Mouse (Mus musculus) heart, postnatal 0 days (tissue): ENCODE data around the gene Rbm8a. TPM values are rescaled to one million over a fixed set of nuclear protein-coding genes. Genes with fewer than 3 reads are reported as not detected.

Experiments used
- ATAC-seq: fragments of 200-750 bp; cut with Nextera tagmentation; 2 replicates; pipeline ENCODE4 v1.8.0; 2017; ENCODE audit warnings: low read depth, moderate number of reproducible peaks, moderate library complexity; ENCODE audit not compliant: insufficient read depth
- DNase-seq: peaks from one replicate; pipeline ENCODE4 v3.0.0-alpha.2; 2016; ENCODE audit warnings: low spot score
- H3K27ac ChIP-seq: fragments of 300-500 bp; sonication (generic); 2 replicates; pipeline ENCODE4 v1.5.1; 2014; ENCODE audit warnings: low read depth, mild to moderate bottlenecking
- H3K27me3 ChIP-seq: fragments of 300-500 bp; sonication (generic); 2 replicates; pipeline ENCODE4 v1.6.1; 2014; ENCODE audit warnings: low read length, mixed read lengths; ENCODE audit not compliant: control insufficient read depth, insufficient read depth
- H3K36me3 ChIP-seq: fragments of 300-500 bp; sonication (generic); replicated peaks from 2 replicates; pipeline ENCODE4 v1.6.1; 2014; ENCODE audit warnings: low read length, mixed read lengths; ENCODE audit not compliant: control insufficient read depth, insufficient read depth
- H3K4me1 ChIP-seq: fragments of 300-500 bp; sonication (generic); 2 replicates; pipeline ENCODE4 v1.6.1; 2014; ENCODE audit warnings: antibody characterized with exemption; ENCODE audit not compliant: control insufficient read depth, insufficient read depth
- H3K4me2 ChIP-seq: fragments of 300-500 bp; sonication (generic); 2 replicates; pipeline ENCODE4 v1.6.1; 2014; ENCODE audit warnings: low read depth, mild to moderate bottlenecking, low read length, moderate library complexity
- H3K4me3 ChIP-seq: fragments of 300-500 bp; sonication (generic); 2 replicates; pipeline ENCODE4 v1.5.1; 2014; ENCODE audit warnings: low read depth, low read length
- H3K9ac ChIP-seq: fragments of 300-500 bp; sonication (generic); replicated peaks from 2 replicates; pipeline ENCODE4 v1.6.1; 2014; ENCODE audit warnings: low read depth, low read length, mixed read lengths
- H3K9me3 ChIP-seq: fragments of 300-500 bp; sonication (generic); replicated peaks from 2 replicates; pipeline ENCODE4 v1.6.1; 2016; ENCODE audit warnings: low read length; ENCODE audit not compliant: control insufficient read depth
- CTCF ChIP-seq: IDR thresholded peaks from 2 replicates; pipeline ENCODE4 v1.5.1; 2016; ENCODE audit warnings: antibody characterized with exemption, control low read depth, low read depth
- EP300 ChIP-seq: IDR thresholded peaks from 2 replicates; pipeline ENCODE4 v1.6.1; 2016; ENCODE audit warnings: antibody characterized with exemption, low read depth
- WGBS: fragments of 180-500 bp; shearing (Covaris S2); extraction: QIAGEN DNeasy Blood & Tissue Kit; methylation state at CpG from one replicate; pipeline ENCODE4 v1.1.7; 2014; 5-methylcytosine and 5-hydroxymethylcytosine counted together
- polyA plus RNA-seq: library from polyadenylated mRNA; unstranded; fragments of >200 nt; fragmentation: Nextera tagmentation; extraction: Ambion mirVana; gene quantifications from 2 replicates; pipeline ENCODE4 v1.2.1, GENCODE M21; 2015
- total RNA-seq: library from RNA; depleted of rRNA; stranded (reverse); fragments of >200 nt; gene quantifications from 2 replicates; pipeline ENCODE4 v1.2.3, GENCODE M21; 2014; ENCODE audit warnings: low replicate concordance; rRNA removed

Gene Rbm8a
- total and polyA plus RNA-seq, 2 experiments from 2014 or later = 7.5 to 65.4 TPM

DNA sequence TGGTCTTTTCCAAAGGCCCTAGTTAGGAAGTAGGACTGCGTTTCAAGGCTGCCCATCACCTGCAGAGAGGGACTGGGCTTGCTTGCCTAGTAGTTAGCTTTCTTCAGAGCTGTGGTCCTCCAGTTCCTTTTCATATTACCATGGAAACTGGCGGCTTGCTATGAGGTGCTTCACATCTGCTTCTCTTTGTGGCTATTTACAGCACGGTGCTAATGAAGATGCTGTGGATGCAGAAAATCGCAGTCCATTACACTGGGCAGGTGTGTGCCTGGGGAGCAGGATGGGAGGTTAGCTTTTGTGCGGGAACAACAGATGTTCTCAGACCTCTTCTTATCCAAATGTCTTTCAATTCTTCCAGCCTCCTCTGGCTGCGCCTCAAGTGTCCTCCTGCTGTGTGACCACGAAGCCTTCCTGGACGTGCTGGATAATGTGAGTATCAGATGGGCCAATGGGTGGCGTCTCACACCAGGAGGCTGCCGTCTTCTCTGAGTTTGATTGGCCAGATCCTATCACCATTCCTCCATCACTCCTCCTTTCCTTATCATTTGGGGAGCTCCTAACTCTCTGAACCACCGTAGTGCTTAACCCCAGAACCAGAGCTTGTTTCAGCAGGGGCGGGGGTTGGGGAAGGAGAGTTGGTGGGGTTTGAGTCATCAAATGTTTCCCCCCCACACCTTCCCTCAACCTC is 50.7 kb downstream of the Rbm8a start:
- peaks cover 29% of the 10 kb centered on the region for H3K27me3 ChIP-seq
- H3K4me1 ChIP-seq = no peaks in the 10 kb centered on the region
- H3K27ac ChIP-seq = no peak overlapping the region
- H3K4me3 ChIP-seq = no peak overlapping the region
- DNase-seq = no peak
- no peaks in the 10 kb centered on the region for H3K36me3 ChIP-seq
- no peaks in the 10 kb centered on the region for H3K9me3 ChIP-seq
- H3K9ac ChIP-seq = no peak overlapping the region
- TF ChIP-seq CTCF (no peak), EP300 (no peak)
- H3K4me2 ChIP-seq = no peak overlapping the region
- 31% methylated on average over 12 of the region's 12 CpGs for WGBS
- no peak for ATAC-seq

Other genes starting within 250 kb of the Rbm8a start
- gene BC107364, start 177.6 kb upstream of the Rbm8a start, total RNA-seq = not detected in 2 replicates
- 0.40 and 0.41 TPM in 2 replicates for gene BC107364, start 177.6 kb upstream of the Rbm8a start, polyA plus RNA-seq
- 68.1 and 81.3 TPM in 2 replicates for gene Hfe2, start 104.8 kb upstream of the Rbm8a start, total RNA-seq
- gene Hfe2, start 104.8 kb upstream of the Rbm8a start, polyA plus RNA-seq = 24.7 and 25.9 TPM in 2 replicates
- 1,058 and 1,196 TPM in 2 replicates for gene Txnip, start 72.0 kb upstream of the Rbm8a start, total RNA-seq
- gene Txnip, start 72.0 kb upstream of the Rbm8a start, polyA plus RNA-seq = 332 and 600 TPM in 2 replicates
- not detected in 2 replicates for gene Gm16253, start 52.9 kb upstream of the Rbm8a start, total RNA-seq
- 1.1 and 1.2 TPM in 2 replicates for gene Gm16253, start 52.9 kb upstream of the Rbm8a start, polyA plus RNA-seq
- 10.3 and 13.1 TPM in 2 replicates for gene Polr3gl, start 35.8 kb upstream of the Rbm8a start, total RNA-seq
- gene Polr3gl, start 35.8 kb upstream of the Rbm8a start, polyA plus RNA-seq = 37.1 and 38.7 TPM in 2 replicates
- gene Ankrd34a, start 33.3 kb upstream of the Rbm8a start, total RNA-seq = 1.2 and 5.3 TPM in 2 replicates
- gene Ankrd34a, start 33.3 kb upstream of the Rbm8a start, polyA plus RNA-seq = 6.0 and 6.8 TPM in 2 replicates
- gene Lix1l, start 28.8 kb upstream of the Rbm8a start, total RNA-seq = 33.1 and 50.6 TPM in 2 replicates
- 3.6 and 5.1 TPM in 2 replicates for gene Lix1l, start 28.8 kb upstream of the Rbm8a start, polyA plus RNA-seq
- 46.6 and 50.7 TPM in 2 replicates for gene Pex11b, start 5.4 kb downstream of the Rbm8a start, total RNA-seq
- 41.7 and 43.7 TPM in 2 replicates for gene Pex11b, start 5.4 kb downstream of the Rbm8a start, polyA plus RNA-seq
- gene Gm42957, start 5.5 kb downstream of the Rbm8a start, total RNA-seq = not detected in 2 replicates
- not detected in 2 replicates for gene Gm42957, start 5.5 kb downstream of the Rbm8a start, polyA plus RNA-seq
- gene Itga10, start 15.7 kb downstream of the Rbm8a start, total RNA-seq = 0.46 and 4.2 TPM in 2 replicates
- 0.37 and 0.45 TPM in 2 replicates for gene Itga10, start 15.7 kb downstream of the Rbm8a start, polyA plus RNA-seq
- 0.39 and 0.88 TPM in 2 replicates for gene Ankrd35, start 40.2 kb downstream of the Rbm8a start, total RNA-seq
- gene Ankrd35, start 40.2 kb downstream of the Rbm8a start, polyA plus RNA-seq = 0.31 and 0.32 TPM in 2 replicates
- gene Pias3, start 66.5 kb downstream of the Rbm8a start, total RNA-seq = 13.8 and 17.4 TPM in 2 replicates
- gene Pias3, start 66.5 kb downstream of the Rbm8a start, polyA plus RNA-seq = 19.3 and 22.5 TPM in 2 replicates
- 2.5 and 9.9 TPM in 2 replicates for gene Nudt17, start 78.6 kb downstream of the Rbm8a start, total RNA-seq
- gene Nudt17, start 78.6 kb downstream of the Rbm8a start, polyA plus RNA-seq = 6.9 and 7.9 TPM in 2 replicates
- gene Polr3c, start 97.7 kb downstream of the Rbm8a start, total RNA-seq = 9.7 and 25.4 TPM in 2 replicates
- 21.7 and 23.0 TPM in 2 replicates for gene Polr3c, start 97.7 kb downstream of the Rbm8a start, polyA plus RNA-seq
- 27.0 and 35.6 TPM in 2 replicates for gene Rnf115, start 97.7 kb downstream of the Rbm8a start, total RNA-seq
- 29.0 and 30.0 TPM in 2 replicates for gene Rnf115, start 97.7 kb downstream of the Rbm8a start, polyA plus RNA-seq
- 0.50 TPM in 1 of 2 replicates, not detected in the other for gene Pdzk1, start 199.4 kb downstream of the Rbm8a start, total RNA-seq
- 0.11 and 0.12 TPM in 2 replicates for gene Pdzk1, start 199.4 kb downstream of the Rbm8a start, polyA plus RNA-seq
- not detected in 2 replicates for gene Cd160, start 199.4 kb downstream of the Rbm8a start, total RNA-seq
- not detected in 2 replicates for gene Cd160, start 199.4 kb downstream of the Rbm8a start, polyA plus RNA-seq